Mouse (Mus musculus): ENCODE data around the gene Hoxa5.

The Hoxa5 gene

DNA sequence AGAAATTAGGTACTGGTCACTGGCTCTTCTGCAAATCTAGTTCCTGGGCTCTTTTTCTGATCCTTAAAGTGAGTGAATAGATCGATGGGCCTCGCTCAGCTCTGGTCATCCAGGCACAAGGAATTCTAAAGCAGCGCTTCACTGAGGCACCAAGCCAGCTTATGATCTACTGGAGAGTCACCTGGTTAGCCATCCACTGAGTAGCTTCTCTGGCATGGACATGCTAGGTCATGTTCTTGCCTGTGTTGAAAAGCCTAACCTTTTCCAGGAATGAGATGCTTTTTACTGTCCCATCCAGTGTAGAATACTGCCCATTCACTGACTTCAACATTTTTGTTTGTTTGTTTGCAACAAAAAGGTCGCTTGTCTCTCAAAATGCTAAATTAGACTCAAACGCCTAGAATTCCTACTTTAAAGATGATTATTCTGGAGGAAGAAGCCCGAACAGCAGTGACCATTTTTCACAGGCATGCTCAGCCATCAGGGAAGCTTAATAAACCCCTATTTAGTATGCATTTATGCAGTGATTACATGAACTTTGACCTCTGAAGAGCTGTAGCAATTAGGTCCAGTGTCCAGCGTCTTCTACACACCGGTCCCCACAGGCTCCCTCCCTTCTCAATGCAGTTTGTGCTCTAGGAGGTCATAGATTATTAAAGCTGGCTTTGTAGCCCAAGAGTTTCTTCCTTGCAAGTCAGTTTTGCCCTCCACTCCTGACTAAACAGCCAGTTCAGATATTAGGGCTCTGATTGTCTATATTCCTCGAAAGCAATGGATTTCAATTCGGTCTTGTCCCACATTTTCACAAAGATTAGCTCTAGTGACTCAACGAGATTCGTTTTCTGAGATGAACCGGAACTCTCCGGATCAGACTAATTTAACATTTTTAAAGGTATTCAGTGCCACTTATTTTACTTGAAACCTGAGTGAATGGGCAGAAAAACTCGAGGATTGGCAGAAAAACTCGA lies 51.9 kb downstream of the Hoxa5 start:
- DNase-seq (ENCODE audit: extremely low read depth, insufficient read length, low spot score): no peak
